Mouse (Mus musculus): ENCODE data around the gene Grik5.

DNA sequence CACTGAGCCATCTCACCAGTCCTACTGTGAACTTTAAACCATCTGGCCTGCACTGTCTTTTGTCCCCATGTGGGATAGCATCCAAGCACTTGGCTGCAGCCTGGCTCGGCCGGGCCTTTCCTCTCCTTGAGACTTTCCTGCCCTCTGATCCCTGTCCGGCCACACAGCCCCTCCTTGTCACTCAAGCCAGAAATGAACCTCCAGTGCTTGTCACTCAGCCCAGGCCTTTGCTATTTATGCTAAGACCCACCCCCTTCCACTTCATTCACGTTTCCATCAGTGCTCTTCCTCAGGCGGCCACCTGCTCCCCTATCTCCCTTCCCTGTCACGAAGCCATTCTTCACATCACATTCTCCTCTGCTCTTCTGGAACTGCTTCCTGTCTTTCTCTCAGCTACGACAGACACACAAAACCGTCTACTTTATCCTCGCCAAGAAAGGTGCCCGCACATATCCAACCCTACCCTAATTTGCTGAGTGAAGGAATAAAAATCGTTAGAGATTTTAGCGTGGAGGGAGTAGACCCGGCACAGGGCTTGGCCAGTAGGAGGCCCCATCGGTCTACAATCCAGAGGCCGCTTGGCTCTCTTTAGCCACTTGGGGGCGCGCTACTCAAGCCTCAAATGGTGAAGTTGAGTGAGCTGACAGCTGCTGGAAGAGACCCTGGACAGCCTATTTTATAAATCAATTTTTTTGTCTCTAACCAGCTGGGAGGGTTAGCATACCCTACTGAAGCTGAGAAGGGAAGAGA lies 33.4 kb upstream of the Grik5 start:
- no peak for TF ChIP-seq GATA1 (IDR thresholded peaks at IDR 0.05; ENCODE audit: low read length)
- TF ChIP-seq TAL1 (IDR thresholded peaks at IDR 0.05; ENCODE audit: low read length) = no peak

All from erythroblast, embryonic 14.5 days (primary cell).